Mouse (Mus musculus): Measurements from ENCODE around the gene Olfr31.

The Olfr31 gene

GRCm38 (mm10) chr14:14354511-14355359, 32.1 kb downstream of the Olfr31 start:
- peak; percentile 7 to 9 for DNase-seq (ENCODE audit: low spot score in 2 of 2)

DNA sequence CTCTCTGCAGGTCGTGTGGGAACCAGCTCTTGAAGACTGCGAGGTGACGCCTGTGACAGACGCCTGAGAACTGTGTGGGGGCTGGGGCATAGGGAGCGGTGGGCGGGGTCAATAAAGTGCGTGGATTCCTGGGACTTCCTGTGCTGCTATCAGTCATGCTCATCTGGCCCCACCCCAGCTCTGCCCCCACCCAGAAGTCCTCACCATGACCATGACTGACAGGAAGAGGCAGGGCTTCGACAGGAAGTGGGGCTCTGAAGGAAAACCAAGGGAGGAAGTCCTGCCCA, 32.7 kb downstream of the Olfr31 start:
- DNase-seq (ENCODE audit: low spot score in 2 of 2) = peak; percentile 5 to 7
